Mouse (Mus musculus) gastrocnemius, postnatal 36 days (tissue): ENCODE measurements around the gene Ccndbp1. TPM values are rescaled to one million over a fixed set of nuclear protein-coding genes. Genes with fewer than 3 reads are reported as not detected.
"Not testable (repeated sequence)": the region's sequence is repeated elsewhere in the genome, so short reads cannot be mapped to it uniquely, and the experiment has no call there.

Experiments used
- DNase-seq, 2 experiments: peaks; one replicate each; pipeline ENCODE4 v3.0.0; 2022
- intact Hi-C: fragments of 180-260 bp; cut with DNase I; formaldehyde crosslinking; loops from one replicate; pipeline ENCODE4 v1.15.1; 2025
- long read RNA-seq, 2 experiments: library from polyadenylated mRNA; stranded (forward); transcript quantifications; one replicate each; pipeline ENCODE4 v2.0.0; 2021
- total RNA-seq, 2 experiments: library from RNA; stranded (reverse); gene quantifications; 2 replicates each; pipeline ENCODE4 v1.2.3; 2021

Gene Ccndbp1
- 10 to 100 TPM; 16.5 to 19.3 TPM for total RNA-seq
- long read RNA-seq, experiment 1, transcript Ccndbp1-201 (11 exons, 1,569 nt), result major isoform, 14 of 17 reads
- long read RNA-seq, experiment 1, partial matches to known transcripts, result 0 of 17 reads
- long read RNA-seq, experiment 1, other reads (novel, unspliced or antisense), result 3 of 17 reads
- long read RNA-seq, experiment 2, transcript Ccndbp1-201 (11 exons, 1,569 nt), result major isoform, 23 of 27 reads
- long read RNA-seq, experiment 2, partial matches to known transcripts, result 0 of 27 reads
- long read RNA-seq, experiment 2, other reads (novel, unspliced or antisense), result 4 of 27 reads

DNA sequence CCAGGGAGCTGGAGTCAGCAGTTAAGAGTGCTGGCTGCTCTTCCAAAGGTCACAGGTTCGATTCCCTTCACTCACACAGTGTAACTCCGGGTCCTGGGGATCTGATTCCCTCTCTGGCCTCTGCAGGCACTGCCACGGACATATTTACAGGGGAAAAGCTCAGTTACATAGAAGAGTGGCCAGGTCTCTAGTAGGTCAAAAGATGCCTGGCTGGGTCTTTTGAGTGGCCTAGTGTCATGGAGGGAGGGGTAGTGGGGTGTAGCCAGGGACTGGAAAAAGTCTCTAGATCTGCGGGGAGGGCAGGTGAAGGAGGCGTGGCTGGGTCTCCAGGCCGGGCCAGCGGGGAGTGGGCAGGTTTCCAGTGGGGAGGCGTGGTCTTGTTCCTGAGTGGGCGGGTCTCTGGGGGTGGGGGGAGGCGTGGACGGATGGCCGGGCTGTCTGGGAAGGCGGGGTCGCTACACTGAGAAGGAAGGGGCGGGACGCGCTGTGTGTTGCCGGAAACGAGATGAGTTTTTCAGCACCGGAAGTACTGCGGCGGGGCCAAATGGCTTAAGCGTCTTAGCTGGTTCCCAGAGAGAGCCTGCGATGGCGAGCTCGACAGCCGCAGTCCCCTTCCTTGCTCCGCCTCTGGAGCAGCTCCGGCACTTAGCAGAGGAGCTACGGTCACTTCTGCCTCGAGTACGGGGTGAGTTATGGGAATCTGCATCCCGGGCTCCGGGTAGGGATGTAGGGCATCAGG is at the start of gene Ccndbp1:
Gene Ccndbp1, plus strand, starts transcription at position 479 of the 739 bp plus-strand sequence.
- intact Hi-C loops, result no loop called here
- peak; percentile 85 to 89 for DNase-seq

DNA sequence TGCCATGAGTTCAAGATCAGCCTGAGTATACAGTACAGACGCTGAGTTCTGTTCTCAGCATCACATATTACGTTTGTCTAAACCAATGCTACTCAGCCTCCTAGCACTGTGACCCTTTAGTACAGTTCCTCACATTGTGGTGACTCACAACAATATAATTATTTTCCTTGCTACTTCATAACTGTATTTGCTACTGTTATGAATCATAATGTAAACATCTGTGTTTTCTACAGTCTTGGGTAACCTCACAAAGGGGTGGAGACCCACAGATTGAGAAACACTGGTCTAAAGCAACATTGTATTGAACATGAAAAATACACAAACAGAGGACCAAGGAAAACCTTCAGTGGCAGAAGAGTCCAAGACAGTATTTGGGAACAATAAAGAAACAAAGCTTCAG is 48.8 kb upstream of the Ccndbp1 start:
- DNase-seq, result no peak
- intact Hi-C loops, result no loop called here

DNA sequence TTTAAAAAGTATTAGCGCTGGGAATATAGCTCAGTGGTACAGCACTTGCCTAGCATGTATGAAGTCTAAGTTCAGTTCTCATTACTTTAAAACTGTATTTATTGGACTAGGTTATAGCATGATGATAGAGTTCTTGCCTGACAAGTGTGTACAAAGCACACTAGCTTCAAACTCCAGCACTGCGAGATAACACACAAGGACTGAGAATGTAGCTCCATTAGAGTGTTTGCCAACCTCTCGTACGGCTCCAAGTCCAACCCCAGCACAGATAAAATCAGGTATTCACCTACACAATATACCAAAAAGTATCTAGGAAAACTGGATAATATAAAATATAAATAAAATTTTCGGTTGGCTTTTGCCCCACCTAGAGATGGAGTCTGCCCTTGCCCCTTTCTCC is 48.4 kb upstream of the Ccndbp1 start:
- intact Hi-C loops, result no loop called here

DNA sequence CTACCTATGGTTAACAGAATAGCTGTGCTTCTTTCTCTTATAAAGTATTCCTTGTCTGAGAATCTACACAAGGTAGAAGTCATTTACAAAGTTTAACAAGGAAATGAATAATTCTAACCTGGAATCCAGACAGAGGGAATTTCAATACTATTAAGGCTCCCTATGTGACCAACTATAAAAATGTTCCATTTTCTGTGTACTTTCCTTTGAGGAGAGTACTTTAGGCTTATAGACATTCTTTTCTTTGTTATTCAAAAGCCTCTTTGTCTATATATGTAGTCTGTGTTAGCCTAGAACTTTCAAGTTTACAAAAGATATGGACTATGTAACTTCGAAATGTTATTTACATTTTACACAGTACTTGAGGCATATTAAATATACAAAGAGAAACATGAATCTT is 47.9 kb upstream of the Ccndbp1 start:
- DNase-seq, result no peak
- intact Hi-C loops, result no loop called here

More for the DNA sequence above, 48.4 kb upstream of the Ccndbp1 start:
- DNase-seq, result no peak

DNA sequence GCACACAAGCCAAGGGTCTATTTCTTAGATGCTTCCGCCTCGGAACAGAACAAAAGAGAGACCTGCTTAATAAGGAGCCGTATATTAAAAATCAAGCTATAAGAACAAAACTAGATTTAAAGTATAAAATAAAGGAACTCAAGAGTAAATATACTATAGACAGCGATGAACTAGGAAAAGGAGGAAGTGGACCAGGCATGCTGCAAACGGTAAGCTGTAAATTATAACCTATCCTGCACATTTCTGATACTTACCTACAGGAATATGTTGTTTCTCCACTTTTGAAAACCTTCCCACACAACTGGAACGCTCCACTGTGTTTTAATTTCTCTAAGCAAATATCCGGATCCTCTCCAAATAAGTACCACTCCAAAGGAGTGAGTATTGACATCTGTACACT is 45.1 kb upstream of the Ccndbp1 start:
- intact Hi-C loops, result no loop called here
- no peak for DNase-seq

DNA sequence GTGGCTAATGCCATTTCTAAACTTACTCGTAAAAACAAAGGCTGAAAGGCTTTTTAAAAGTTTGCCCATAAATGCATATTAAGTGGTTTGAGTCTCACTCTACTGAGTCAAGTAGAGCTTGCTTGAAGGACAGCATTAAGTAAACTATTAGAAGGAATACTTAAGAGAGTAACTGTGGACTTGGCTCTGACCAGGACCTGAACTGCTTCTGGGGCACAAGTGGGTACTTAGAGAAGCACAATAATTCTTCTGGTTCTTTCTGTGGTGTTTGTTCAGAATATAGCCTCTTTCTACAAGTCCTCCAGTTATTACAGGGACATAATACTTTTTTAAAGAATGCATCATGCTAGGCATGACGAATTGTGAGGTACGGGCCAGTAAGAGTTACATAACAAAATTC is 42.7 kb upstream of the Ccndbp1 start:
- DNase-seq, result no peak
- intact Hi-C loops, result no loop called here

DNA sequence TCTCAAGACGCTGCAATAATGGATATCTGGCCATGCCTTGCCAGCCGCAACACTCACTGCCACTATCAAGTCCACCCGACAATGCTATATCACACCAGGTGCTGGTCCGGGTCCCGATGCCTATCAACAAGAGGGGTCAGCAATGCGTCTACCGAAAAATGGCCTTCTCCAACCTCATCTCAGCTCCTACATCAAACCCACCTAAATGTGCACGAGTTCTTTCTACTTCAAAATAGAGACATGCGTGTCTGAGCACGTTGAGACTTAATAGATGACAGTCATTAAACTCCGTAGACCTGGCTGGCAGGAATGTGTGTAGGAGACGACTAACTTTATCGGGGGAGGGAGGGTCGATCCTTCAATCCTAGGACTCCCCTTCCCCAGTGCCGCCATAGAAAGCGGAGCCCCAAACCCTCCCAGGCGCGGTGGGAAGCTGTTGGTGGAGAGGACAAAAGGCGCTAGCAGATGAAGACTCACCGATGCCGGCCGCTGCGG is 38.1 kb upstream of the Ccndbp1 start:
- intact Hi-C loops, result no loop called here
- DNase-seq, result peak; percentile 8 to 16

DNA sequence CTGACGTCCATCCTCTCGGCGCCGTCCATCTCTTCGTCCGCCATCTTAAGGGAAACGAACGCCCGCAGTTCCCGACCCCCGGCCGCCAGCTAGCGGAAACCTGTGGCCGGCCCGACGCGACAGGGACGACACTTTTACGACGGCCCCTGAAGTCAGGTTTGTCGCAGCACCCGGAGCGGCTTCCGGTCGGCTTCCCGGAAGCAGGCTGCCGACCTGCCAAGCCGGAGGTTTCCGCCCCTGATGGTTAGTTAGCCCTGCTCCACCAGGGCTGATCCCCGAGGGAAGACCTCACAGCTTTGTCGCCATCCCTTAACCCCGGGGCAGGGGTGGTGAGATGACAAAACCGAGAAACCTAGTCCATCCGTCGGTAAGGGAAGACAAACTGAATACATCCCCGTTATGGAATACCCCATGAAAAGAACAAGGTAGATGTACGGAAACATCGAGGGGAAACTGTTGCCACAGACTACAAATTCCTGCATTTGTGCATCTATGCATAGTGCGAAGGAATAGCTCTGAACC is 37.6 kb upstream of the Ccndbp1 start, which contains the start of gene Ubr1:
Gene Ubr1, minus strand, starts transcription at position 157 of the 522 bp plus-strand sequence.
- intact Hi-C loops, result no loop called here
- peak; percentile 78 to 79 for DNase-seq

DNA sequence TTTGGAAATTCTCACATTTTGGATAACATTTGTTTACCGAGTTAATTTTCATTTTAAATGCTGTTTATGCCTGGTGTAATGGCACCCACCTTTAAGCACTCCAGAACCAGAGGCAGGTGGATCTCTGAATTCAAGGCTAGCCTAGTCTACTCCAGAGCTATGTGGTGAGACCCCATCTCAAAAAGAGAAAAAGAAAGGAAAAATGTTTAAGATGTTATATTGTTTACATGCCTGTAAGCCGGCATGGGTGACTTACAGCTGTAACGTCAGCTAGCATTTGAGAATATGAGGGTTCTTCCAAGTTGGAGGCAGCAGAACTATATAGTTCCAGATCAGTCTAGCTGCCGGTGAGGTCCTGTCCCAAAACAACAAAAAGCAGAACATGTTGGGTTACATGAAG is 36.4 kb upstream of the Ccndbp1 start:
- intact Hi-C loops, result no loop called here
- DNase-seq, result no peak

DNA sequence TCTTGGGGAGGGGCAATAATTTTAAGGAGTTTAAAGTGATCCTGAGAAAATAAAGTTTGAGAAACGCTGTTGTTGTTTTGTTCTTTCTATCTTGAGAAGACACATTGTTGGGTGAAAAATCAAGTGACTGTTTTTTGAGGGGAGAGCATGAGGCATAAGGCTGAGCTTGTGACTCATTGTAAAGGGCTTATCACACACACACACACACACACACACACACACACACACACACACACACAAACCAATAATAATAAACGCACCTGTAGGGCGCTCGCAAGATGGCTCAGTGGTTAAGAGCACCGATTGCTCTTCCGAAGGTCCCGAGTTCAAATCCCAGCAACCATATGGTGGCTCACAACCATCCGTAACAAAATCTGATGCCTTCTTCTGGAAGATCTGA is 35.9 kb upstream of the Ccndbp1 start:
- DNase-seq, intact Hi-C loops: not testable (repeated sequence)

DNA sequence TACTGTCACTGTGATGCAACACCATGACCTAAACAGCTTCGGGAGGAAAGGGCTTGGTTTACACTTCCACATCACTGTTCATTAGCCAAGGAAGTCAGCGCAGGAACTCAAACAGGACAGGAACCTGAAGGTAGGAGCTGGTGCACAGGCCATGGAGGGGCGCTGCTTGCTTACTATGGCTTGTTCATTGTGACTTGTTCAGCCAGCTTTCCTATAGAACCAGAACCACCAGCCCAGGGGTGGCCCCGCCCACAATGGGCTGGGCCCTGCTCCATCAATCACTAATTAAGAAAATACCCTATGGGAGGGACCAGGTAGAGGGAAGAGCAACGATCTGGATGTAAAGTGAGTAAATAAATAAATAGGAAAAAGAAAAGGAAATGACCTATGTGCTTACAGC is 35.2 kb upstream of the Ccndbp1 start:
- no peak for DNase-seq
- intact Hi-C loops, result no loop called here

DNA sequence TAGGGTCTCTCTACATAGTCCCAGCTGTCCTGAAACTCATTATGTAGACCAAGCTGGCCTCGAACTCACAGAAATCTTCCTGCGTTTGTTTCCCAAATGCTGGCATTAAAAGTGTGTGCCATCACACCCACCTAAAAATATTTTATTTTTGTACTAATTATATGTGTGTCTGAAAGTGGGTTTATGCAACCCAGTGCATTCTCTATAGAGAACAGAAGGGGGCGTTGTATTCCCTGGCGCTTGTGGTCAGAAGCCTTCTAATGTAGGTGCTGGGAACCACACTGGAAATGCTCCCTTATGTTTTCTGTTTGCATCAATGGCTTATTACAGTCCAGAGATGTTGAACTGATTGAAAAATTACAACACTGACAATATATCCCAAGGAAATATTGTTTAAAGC is 31.9 kb upstream of the Ccndbp1 start:
- DNase-seq, result no peak
- intact Hi-C loops, result loop anchor here (5.0 kb wide), 1 partner anchor 126 kb away; no protein-coding TSS in a partner anchor

DNA sequence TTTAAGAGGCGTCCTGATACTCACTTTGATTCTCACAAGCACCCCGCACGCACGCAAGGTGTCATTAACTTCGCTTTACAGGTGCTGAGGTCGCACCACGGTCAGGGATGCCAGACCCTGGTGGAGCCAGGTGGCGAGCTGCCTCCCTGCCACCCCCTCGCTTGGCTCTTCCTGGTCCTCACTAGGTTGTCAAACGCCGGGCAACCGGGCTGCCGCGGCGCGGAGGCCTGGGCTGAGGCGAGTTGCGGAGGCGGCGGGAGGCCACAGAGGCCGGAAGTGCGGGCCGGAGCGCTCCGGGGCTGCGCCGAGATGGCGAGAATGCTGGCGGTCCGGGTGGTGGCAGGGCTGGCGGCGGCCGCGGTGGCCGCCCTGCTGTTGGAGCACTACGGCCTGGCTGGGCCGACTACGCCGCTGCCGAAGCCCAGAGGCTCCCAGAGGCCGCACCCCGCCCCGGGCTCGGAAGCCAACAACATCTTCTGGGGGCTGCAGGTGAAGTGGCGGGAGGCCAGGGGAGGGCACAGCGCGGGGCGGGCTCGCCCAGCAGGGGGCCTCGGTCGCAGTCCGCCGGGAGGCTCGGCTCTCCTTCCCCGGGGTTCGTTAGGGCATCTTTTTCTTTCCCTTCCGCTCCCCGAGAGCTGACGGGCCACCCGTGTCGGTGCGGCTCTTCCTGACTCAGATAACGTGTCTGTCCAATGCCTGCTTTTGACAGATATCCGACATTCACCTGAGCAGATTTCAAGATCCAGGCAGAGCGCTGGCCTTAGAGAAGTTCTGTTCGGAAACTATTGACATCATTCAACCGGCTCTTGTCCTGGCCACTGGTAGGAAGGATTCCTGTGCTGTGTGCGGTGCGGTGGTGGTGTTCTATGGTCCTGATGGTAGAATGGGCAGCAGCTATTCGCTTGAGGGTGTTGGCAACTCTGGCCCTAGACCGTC is 30.9 kb upstream of the Ccndbp1 start, which contains the start of gene Tmem62:
Gene Tmem62, plus strand, starts transcription at position 28 of the 936 bp plus-strand sequence.
- peak; percentile 33 to 71 for DNase-seq
- intact Hi-C loops, result loop anchor here (5.0 kb wide), 1 partner anchor 125 kb away; no protein-coding TSS in a partner anchor

DNA sequence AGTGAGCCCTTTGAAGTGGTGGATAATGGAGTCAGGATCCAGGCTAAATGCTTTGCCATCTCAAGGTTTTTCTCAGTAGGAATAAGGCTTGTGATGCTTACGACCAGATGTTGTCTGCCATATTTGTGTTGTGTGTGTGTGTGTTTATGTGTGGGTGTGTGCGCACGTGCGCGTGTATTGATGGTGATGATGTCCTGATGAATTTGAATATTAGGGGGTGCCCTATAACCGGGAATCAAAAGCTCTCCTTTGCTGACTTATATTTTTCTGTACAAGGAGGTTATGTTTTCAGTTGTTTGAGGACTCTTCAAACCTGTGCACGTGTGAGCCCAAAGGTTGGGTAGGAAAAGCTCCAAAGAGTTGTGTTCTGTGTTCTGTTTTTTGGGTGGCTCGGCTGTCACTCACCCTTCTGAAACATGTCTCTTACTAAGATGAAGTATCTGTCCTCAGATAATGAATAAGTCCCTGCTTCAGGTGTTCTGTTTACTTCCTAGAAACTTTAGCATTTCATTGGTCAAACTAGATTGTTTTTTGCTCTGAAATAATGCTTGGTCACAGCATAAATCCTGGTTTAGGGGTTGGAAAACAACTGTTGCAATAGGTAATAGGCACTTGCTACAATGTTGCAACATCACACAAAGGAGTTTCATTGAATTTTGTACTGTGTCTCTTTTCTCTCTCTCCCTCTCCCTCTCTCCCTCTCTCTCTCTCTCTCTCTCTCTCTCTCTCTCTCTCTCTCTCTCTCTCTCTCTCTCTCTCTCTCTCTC is 30.1 kb upstream of the Ccndbp1 start:
- intact Hi-C loops, result loop anchor here (5.0 kb wide), 1 partner anchor 124 kb away; no protein-coding TSS in a partner anchor

DNA sequence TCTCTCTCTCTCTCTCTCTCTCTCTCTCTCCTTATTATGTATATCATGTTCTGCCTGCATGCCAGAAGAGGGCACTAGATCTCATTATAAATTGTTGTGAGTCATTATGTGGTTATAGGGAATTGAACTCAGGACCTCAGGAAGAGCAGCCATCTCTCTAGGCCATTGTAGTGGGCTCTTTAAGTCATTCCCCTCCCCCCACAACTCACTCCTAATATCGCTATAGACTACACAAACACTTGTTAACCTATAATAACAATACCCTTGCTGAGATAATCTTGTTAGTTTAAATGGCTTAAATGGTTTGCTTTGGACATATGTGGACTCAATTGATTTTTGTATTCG is 29.5 kb upstream of the Ccndbp1 start:
- intact Hi-C loops, result loop anchor here (5.0 kb wide), 1 partner anchor 124 kb away; no protein-coding TSS in a partner anchor
- no peak for DNase-seq

More for the DNA sequence above, 30.1 kb upstream of the Ccndbp1 start:
- no peak for DNase-seq

DNA sequence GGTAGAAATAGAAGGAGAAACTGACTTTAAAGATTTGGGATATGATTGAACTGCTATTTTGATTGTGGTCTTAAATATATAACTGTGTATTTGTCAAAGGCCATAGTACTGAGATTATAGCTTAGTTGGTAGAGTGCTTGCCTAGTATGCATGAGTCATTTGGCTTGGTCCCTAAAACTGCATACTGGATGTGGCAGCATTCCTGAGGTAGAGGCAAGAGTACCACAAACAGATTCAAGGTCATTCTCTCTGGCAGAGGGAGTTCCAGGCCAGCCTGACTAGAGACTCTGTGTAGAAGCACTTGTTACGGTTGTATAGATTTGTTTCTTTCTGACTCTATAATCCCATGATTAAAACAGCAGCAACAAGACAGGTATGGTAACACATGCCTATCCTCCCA is 28.4 kb upstream of the Ccndbp1 start:
- no peak for DNase-seq
- intact Hi-C loops, result loop anchor here (5.0 kb wide), 1 partner anchor 122 kb away; no protein-coding TSS in a partner anchor

DNA sequence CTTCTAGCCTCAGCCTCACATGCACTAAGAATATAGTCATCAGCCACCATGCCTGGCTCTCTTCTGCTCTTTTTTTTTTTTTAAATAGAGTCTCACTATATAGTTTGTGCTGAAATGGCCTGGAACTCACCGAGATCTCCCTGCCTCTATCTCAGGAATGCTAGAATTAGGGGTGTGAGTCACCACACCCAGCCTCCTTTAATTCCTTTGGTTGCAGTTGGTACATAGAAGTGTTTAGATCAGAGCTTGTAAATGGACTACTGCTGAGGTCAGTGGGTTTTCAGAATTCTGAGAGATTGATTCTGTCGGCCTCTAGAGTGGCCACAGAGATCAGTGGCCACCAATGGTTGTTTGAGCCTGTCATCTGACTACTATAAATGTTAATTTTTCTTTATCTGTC is 27.3 kb upstream of the Ccndbp1 start:
- no peak for DNase-seq
- intact Hi-C loops, result no loop called here

DNA sequence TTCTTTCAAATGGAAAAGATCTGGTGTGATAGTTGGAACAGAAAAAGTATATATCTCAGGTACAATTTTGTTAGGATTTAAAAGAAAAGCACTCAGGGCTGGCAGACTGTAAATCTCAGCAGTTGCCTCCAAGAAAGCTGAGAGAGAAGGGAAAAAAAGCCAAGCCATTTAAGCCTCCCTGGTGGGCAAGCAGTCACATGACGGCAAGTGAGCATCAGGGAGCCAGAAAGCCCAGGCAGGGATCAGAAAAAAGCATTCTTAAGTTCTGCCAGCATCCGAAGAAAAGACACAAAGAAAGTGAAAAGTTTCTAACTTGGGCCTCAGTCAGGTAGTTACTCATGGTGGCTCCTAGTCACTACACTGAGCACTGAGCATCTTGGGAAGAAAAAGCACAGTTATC is 24.6 kb upstream of the Ccndbp1 start:
- DNase-seq, result no peak
- intact Hi-C loops, result no loop called here

DNA sequence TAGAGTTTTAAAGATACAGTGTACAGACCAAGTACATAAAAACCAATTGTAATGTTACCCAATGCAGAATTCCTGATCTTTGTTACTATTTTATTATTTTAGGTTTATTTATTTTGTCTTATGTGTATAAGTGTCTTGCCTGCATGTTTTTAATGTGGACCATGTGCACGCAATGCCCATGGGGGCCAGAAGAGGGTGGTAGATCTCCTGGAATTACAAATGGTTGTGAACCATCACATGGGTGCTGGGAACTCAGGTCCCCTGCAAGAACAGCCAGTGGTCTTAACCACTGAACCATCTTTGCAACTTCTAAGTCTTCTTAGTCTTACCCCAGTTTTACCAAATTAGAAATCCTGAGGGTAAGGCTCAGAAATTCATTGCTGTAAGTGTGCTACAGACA is 23.0 kb upstream of the Ccndbp1 start:
- DNase-seq, result no peak
- intact Hi-C loops, result no loop called here
